Mouse (Mus musculus): Measurements from ENCODE around the gene E4f1.

Gene E4f1

GRCm38 (mm10) chr17:24481027-24481815, 11.1 kb upstream of the E4f1 start:
- no peak for DNase-seq (ENCODE audit: low read depth, low spot score)

GRCm38 (mm10) chr17:24480201-24480826, 10.2 kb upstream of the E4f1 start:
- no peak for DNase-seq (ENCODE audit: low read depth, low spot score)

- no peak for DNase-seq (ENCODE audit: low read depth, low spot score)
Measured at GRCm38 (mm10) chr17:24479431-24479830, 9.3 kb upstream of the E4f1 start.

GRCm38 (mm10) chr17:24478663-24479380, 8.7 kb upstream of the E4f1 start, which contains the start of gene Mlst8:
Gene Mlst8, minus strand, starts transcription at chr17:24479078.
- DNase-seq (ENCODE audit: low read depth, low spot score), result peak; percentile 97

- no peak for DNase-seq (ENCODE audit: low read depth, low spot score)
Measured at GRCm38 (mm10) chr17:24477985-24478600, 8.0 kb upstream of the E4f1 start.

GRCm38 (mm10) chr17:24477053-24477984, 7.2 kb upstream of the E4f1 start:
- no peak for DNase-seq (ENCODE audit: low read depth, low spot score)

- no peak for DNase-seq (ENCODE audit: low read depth, low spot score)
Measured at GRCm38 (mm10) chr17:24476022-24476776, 6.1 kb upstream of the E4f1 start.

GRCm38 (mm10) chr17:24475586-24475985, 5.5 kb upstream of the E4f1 start:
- DNase-seq (ENCODE audit: low read depth, low spot score), result no peak

GRCm38 (mm10) chr17:24474557-24474956, 4.4 kb upstream of the E4f1 start:
- DNase-seq (ENCODE audit: low read depth, low spot score), result no peak

GRCm38 (mm10) chr17:24473612-24474275, 3.6 kb upstream of the E4f1 start, which contains the start of gene Bricd5:
Gene Bricd5, plus strand, starts transcription at chr17:24473884.
- DNase-seq (ENCODE audit: low read depth, low spot score), result no peak

- no peak for DNase-seq (ENCODE audit: low read depth, low spot score)
Measured at GRCm38 (mm10) chr17:24472512-24472911, 2.4 kb upstream of the E4f1 start.

- DNase-seq (ENCODE audit: low read depth, low spot score), result peak; percentile 26
Measured at GRCm38 (mm10) chr17:24470701-24471527, 801 bp upstream of the E4f1 start.

- no peak for DNase-seq (ENCODE audit: low read depth, low spot score)
Measured at GRCm38 (mm10) chr17:24469336-24469909, 690 bp downstream of the E4f1 start.

- DNase-seq (ENCODE audit: low read depth, low spot score), result no peak
Measured at GRCm38 (mm10) chr17:24468636-24469246, 1.4 kb downstream of the E4f1 start.

GRCm38 (mm10) chr17:24463374-24464133, 6.6 kb downstream of the E4f1 start:
- DNase-seq (ENCODE audit: low read depth, low spot score), result no peak

- DNase-seq (ENCODE audit: low read depth, low spot score), result no peak
Measured at GRCm38 (mm10) chr17:24462932-24463331, 7.2 kb downstream of the E4f1 start.

- no peak for DNase-seq (ENCODE audit: low read depth, low spot score)
Measured at GRCm38 (mm10) chr17:24461580-24461979, 8.5 kb downstream of the E4f1 start.

Measured in mesoderm, embryonic 11.5 days (tissue).